Mouse (Mus musculus) CH12.LX (cell line): ENCODE results near the gene Olfr92. TPM values are rescaled to one million over a fixed set of nuclear protein-coding genes. Genes with fewer than 3 reads are reported as not detected.

Source experiments
- DNase-seq: peaks from one replicate; pipeline ENCODE4 v3.0.0-alpha.2; 2013; ENCODE audit errors: extremely low read depth
- H3K27ac ChIP-seq: 2 replicates; pipeline ENCODE4 v1.5.1; 2012; ENCODE audit warnings: low read depth, mild to moderate bottlenecking, control low read depth, moderate library complexity; ENCODE audit not compliant: insufficient read depth
- H3K27me3 ChIP-seq: replicated peaks from 2 replicates; pipeline ENCODE3; 2012; ENCODE audit warnings: inconsistent platforms
- H3K36me3 ChIP-seq, 2 experiments: replicated peaks in 1 of 2; 2 replicates each; pipeline versions ENCODE3 to v1.6.1; 2012; ENCODE audit warnings: inconsistent platforms in 1 of 2, low read length in 1 of 2, mild to moderate bottlenecking in 1 of 2, mixed read lengths in 1 of 2, moderate library complexity in 1 of 2; ENCODE audit not compliant: control insufficient read depth in 1 of 2, insufficient read depth in 1 of 2
- H3K4me1 ChIP-seq, 2 experiments: 2 replicates each; pipeline ENCODE4 v1.6.1; 2012; ENCODE audit warnings: inconsistent platforms in 1 of 2, moderate library complexity in 1 of 2; ENCODE audit not compliant: insufficient read depth in 2 of 2, control insufficient read depth in 1 of 2
- H3K4me2 ChIP-seq: 2 replicates; pipeline ENCODE4 v1.6.1; 2012; ENCODE audit warnings: low read depth, mild to moderate bottlenecking, control low read depth; ENCODE audit not compliant: poor library complexity, insufficient read depth, severe bottlenecking
- H3K4me3 ChIP-seq, 3 experiments: fragments of 150-350 bp in 1 of 3; sonication (generic) in 1 of 3; replicated peaks in 1 of 3; 2 replicates each; pipeline versions ENCODE3 to v1.5.1; 2011 to 2012; ENCODE audit warnings: low read depth in 2 of 3, low read length in 2 of 3, mild to moderate bottlenecking in 2 of 3, moderate library complexity in 2 of 3, control low read depth in 1 of 3, improper control_type of control experiment in 1 of 3, inconsistent platforms in 1 of 3, mixed read lengths in 1 of 3; ENCODE audit not compliant: poor library complexity in 1 of 3
- H3K79me2 ChIP-seq: replicated peaks from 2 replicates; pipeline ENCODE4 v1.6.1; 2012; ENCODE audit warnings: mild to moderate bottlenecking, moderate library complexity; ENCODE audit not compliant: control insufficient read depth, poor library complexity, insufficient read depth, severe bottlenecking; ENCODE audit errors: extremely low read depth
- H3K9ac ChIP-seq: 2 replicates; pipeline ENCODE4 v1.6.1; 2012; ENCODE audit warnings: low read depth, mild to moderate bottlenecking, control low read depth, moderate library complexity; ENCODE audit not compliant: insufficient read depth
- H3K9me3 ChIP-seq: replicated peaks from 2 replicates; pipeline ENCODE3; 2012; ENCODE audit warnings: low read length, inconsistent platforms, mixed read lengths
- CHD2 ChIP-seq: IDR thresholded peaks from 2 replicates; pipeline ENCODE4 v1.6.1; 2011; ENCODE audit warnings: low read length, improper control_type of control experiment
- ELF1 ChIP-seq: IDR thresholded peaks from 2 replicates; pipeline ENCODE4 v1.6.1; 2014; ENCODE audit warnings: low read depth, mild to moderate bottlenecking, inconsistent platforms, low read length, improper control_type of control experiment
- EP300 ChIP-seq: IDR thresholded peaks from 2 replicates; pipeline ENCODE4 v1.6.1; 2011; ENCODE audit warnings: low read length, improper control_type of control experiment
- ETS1 ChIP-seq: conservative IDR thresholded peaks from 2 replicates; pipeline ENCODE4 v1.6.1; 2012; ENCODE audit warnings: low read depth, mild to moderate bottlenecking, inconsistent platforms, low read length, improper control_type of control experiment, moderate library complexity
- HCFC1 ChIP-seq: IDR thresholded peaks from 2 replicates; pipeline ENCODE4 v1.6.1; 2012; ENCODE audit warnings: low read depth, mild to moderate bottlenecking, inconsistent platforms, low read length, improper control_type of control experiment
- KAT2A ChIP-seq: IDR thresholded peaks from 2 replicates; pipeline ENCODE4 v1.6.1; 2012; ENCODE audit warnings: low read length, improper control_type of control experiment, inconsistent platforms; ENCODE audit not compliant: insufficient replicate concordance
- MAFK ChIP-seq: IDR thresholded peaks from 2 replicates; pipeline ENCODE4 v1.6.1; 2011; ENCODE audit warnings: low read length, improper control_type of control experiment; ENCODE audit not compliant: insufficient replicate concordance
- MAX ChIP-seq: IDR thresholded peaks from 2 replicates; pipeline ENCODE4 v1.6.1; 2011; ENCODE audit warnings: low read length, improper control_type of control experiment
- MAZ ChIP-seq: IDR thresholded peaks from 2 replicates; pipeline ENCODE4 v1.6.1; 2012; ENCODE audit warnings: low read depth, mild to moderate bottlenecking, inconsistent platforms, low read length, improper control_type of control experiment, moderate library complexity
- MEF2A ChIP-seq: IDR thresholded peaks from 2 replicates; pipeline ENCODE4 v1.6.1; 2014; ENCODE audit warnings: low read depth, mild to moderate bottlenecking, inconsistent platforms, low read length, improper control_type of control experiment, borderline replicate concordance
- MXI1 ChIP-seq: IDR thresholded peaks from 2 replicates; pipeline ENCODE4 v1.6.1; 2011; ENCODE audit warnings: mild to moderate bottlenecking, low read depth, low read length, improper control_type of control experiment
- MYC ChIP-seq: IDR thresholded peaks from 2 replicates; pipeline ENCODE4 v1.6.1; 2011; ENCODE audit warnings: low read depth, mild to moderate bottlenecking, improper control_type of control experiment, low read length
- NELFE ChIP-seq: IDR thresholded peaks from 2 replicates; pipeline ENCODE4 v1.6.1; 2011; ENCODE audit warnings: low read depth, low read length, improper control_type of control experiment
- NRF1 ChIP-seq: IDR thresholded peaks from 2 replicates; pipeline ENCODE4 v1.6.1; 2014; ENCODE audit warnings: low read depth, mild to moderate bottlenecking, inconsistent platforms, low read length, improper control_type of control experiment, moderate library complexity
- PAX5 ChIP-seq: IDR thresholded peaks from 2 replicates; pipeline ENCODE4 v1.6.1; 2012; ENCODE audit warnings: low read length, inconsistent platforms, mixed read lengths
- RCOR1 ChIP-seq: conservative IDR thresholded peaks from 2 replicates; pipeline ENCODE4 v1.6.1; 2012; ENCODE audit warnings: low read depth, mild to moderate bottlenecking, inconsistent platforms, low read length, improper control_type of control experiment
- TCF12 ChIP-seq: IDR thresholded peaks from 2 replicates; pipeline ENCODE4 v1.6.1; 2014; ENCODE audit warnings: low read depth, mild to moderate bottlenecking, inconsistent platforms, low read length, improper control_type of control experiment
- UBTF ChIP-seq: IDR thresholded peaks from 2 replicates; pipeline ENCODE4 v1.6.1; 2012; ENCODE audit warnings: low read depth, mild to moderate bottlenecking, inconsistent platforms, low read length, improper control_type of control experiment, moderate library complexity
- ZMIZ1 ChIP-seq: IDR thresholded peaks from 2 replicates; pipeline ENCODE4 v1.6.1; 2012; ENCODE audit warnings: low read depth, mild to moderate bottlenecking, inconsistent platforms, low read length, improper control_type of control experiment
- dilution Hi-C: fragments of 300-500 bp; cut with MboI; formaldehyde crosslinking; loops from 2 replicates; pipeline ENCODE4 v1.14.3; 2020; ENCODE audit warnings: low sequenced_read_pairs; ENCODE audit not compliant: extremely low pct_unique_long_range_greater_than_20kb, extremely low pct_ligation_motif_present
- in situ Hi-C: fragments of 300-500 bp; cut with MboI; formaldehyde crosslinking; loops from 3 replicates; pipeline ENCODE4 v1.14.3; 2019; ENCODE audit warnings: low sequenced_read_pairs, low pct_ligation_motif_present, low pct_unique_long_range_greater_than_20kb, mixed read lengths
- polyA plus RNA-seq: library from polyadenylated mRNA; unstranded; fragments of >175 nt; gene quantifications from 2 replicates; pipeline ENCODE4 v1.2.1, GENCODE M21; 2012; ENCODE audit warnings: low read depth; ENCODE audit not compliant: insufficient read length
- total RNA-seq, 2 experiments: library from RNA; depleted of rRNA; stranded (reverse); fragments of 300-350 nt in 1 of 2; fragments of >200 nt in 1 of 2; gene quantifications; 2 replicates each; pipeline ENCODE4 v1.2.3; 2012 to 2014

Olfr92 gene
- total and polyA plus RNA-seq, 3 experiments = not detected

- dilution Hi-C loops (no loop called here), in situ Hi-C loops (loop anchor here (10.0 kb wide), 1 partner anchor 167 kb away; the partner anchor contains the start of genes Trim31 and Trim40)
- Histone ChIP-seq H3K4me3 (no peak overlapping the region), H3K9ac (no peak overlapping the region), H3K27me3 (no peaks in the 10 kb centered on the region), H3K4me2 (no peak overlapping the region), H3K36me3 (peaks cover 13 to 75% of the 10 kb centered on the region in 2 experiments), H3K4me1 (no peaks in the 10 kb centered on the region), H3K27ac (no peak overlapping the region), H3K79me2 (no peaks in the 10 kb centered on the region), H3K9me3 (no peaks in the 10 kb centered on the region)
- no peak for DNase-seq
- TF ChIP-seq CHD2 (no peak), HCFC1 (no peak), MYC (no peak), NELFE (no peak), MAFK (no peak), ELF1 (no peak), MEF2A (no peak), RCOR1 (no peak), MAX (no peak), TCF12 (no peak), MAZ (no peak), NRF1 (no peak), ZMIZ1 (no peak), MXI1 (no peak), ETS1 (no peak), EP300 (no peak), PAX5 (no peak), KAT2A (no peak), UBTF (no peak)
These were observed 58.5 kb downstream of the Olfr92 start for GRCm38 (mm10) chr17:37061435-37061834.

Other genes with a start within 250 kb of the Olfr92 start
Only the 20 nearest of the 26 such genes appear.
- not detected in 2 replicates for gene Rnf39, start 177.2 kb downstream of the Olfr92 start, total RNA-seq (2012; rRNA removed)
- gene Rnf39, start 177.2 kb downstream of the Olfr92 start, total RNA-seq (2014; rRNA removed) = not detected in 2 replicates
- 0.40 TPM in 1 of 2 replicates, not detected in the other for gene Rnf39, start 177.2 kb downstream of the Olfr92 start, polyA plus RNA-seq
- gene Ppp1r11, start 168.3 kb downstream of the Olfr92 start, total RNA-seq (2012; rRNA removed) = 208 and 209 TPM in 2 replicates
- gene Ppp1r11, start 168.3 kb downstream of the Olfr92 start, total RNA-seq (2014; rRNA removed) = 120 and 128 TPM in 2 replicates
- gene Ppp1r11, start 168.3 kb downstream of the Olfr92 start, polyA plus RNA-seq = 238 and 276 TPM in 2 replicates
- gene Znrd1, start 161.5 kb downstream of the Olfr92 start, total RNA-seq (2012; rRNA removed) = 66.9 and 80.3 TPM in 2 replicates
- 66.8 and 67.3 TPM in 2 replicates for gene Znrd1, start 161.5 kb downstream of the Olfr92 start, total RNA-seq (2014; rRNA removed)
- 74.5 and 98.1 TPM in 2 replicates for gene Znrd1, start 161.5 kb downstream of the Olfr92 start, polyA plus RNA-seq
- gene Znrd1as, start 161.5 kb downstream of the Olfr92 start, total RNA-seq (2012; rRNA removed) = 8.1 and 8.6 TPM in 2 replicates
- gene Znrd1as, start 161.5 kb downstream of the Olfr92 start, total RNA-seq (2014; rRNA removed) = 8.5 and 8.6 TPM in 2 replicates
- 9.3 and 13.0 TPM in 2 replicates for gene Znrd1as, start 161.5 kb downstream of the Olfr92 start, polyA plus RNA-seq
- gene 2410137M14Rik, start 138.9 kb downstream of the Olfr92 start, total RNA-seq (2012; rRNA removed) = not detected in 2 replicates
- 0.31 TPM in 1 of 2 replicates, not detected in the other for gene 2410137M14Rik, start 138.9 kb downstream of the Olfr92 start, total RNA-seq (2014; rRNA removed)
- gene 2410137M14Rik, start 138.9 kb downstream of the Olfr92 start, polyA plus RNA-seq = 0.40 TPM in 1 of 2 replicates, not detected in the other
- 0.84 and 1.1 TPM in 2 replicates for gene H2-M5, start 130.6 kb downstream of the Olfr92 start, total RNA-seq (2012; rRNA removed)
- 0.58 and 1.1 TPM in 2 replicates for gene H2-M5, start 130.6 kb downstream of the Olfr92 start, total RNA-seq (2014; rRNA removed)
- gene H2-M5, start 130.6 kb downstream of the Olfr92 start, polyA plus RNA-seq = 2.2 and 3.6 TPM in 2 replicates
- not detected in 2 replicates for gene Zfp57, start 118.9 kb downstream of the Olfr92 start, total RNA-seq (2012; rRNA removed)
- not detected in 2 replicates for gene Zfp57, start 118.9 kb downstream of the Olfr92 start, total RNA-seq (2014; rRNA removed)
- 0.10 and 0.26 TPM in 2 replicates for gene Zfp57, start 118.9 kb downstream of the Olfr92 start, polyA plus RNA-seq
- gene Mog, start 96.7 kb downstream of the Olfr92 start, total RNA-seq (2012; rRNA removed) = not detected in 2 replicates
- not detected in 2 replicates for gene Mog, start 96.7 kb downstream of the Olfr92 start, total RNA-seq (2014; rRNA removed)
- not detected in 2 replicates for gene Mog, start 96.7 kb downstream of the Olfr92 start, polyA plus RNA-seq
- 4.7 TPM in 2 replicates for gene Gabbr1, start 74.1 kb downstream of the Olfr92 start, total RNA-seq (2012; rRNA removed)
- 1.8 and 2.1 TPM in 2 replicates for gene Gabbr1, start 74.1 kb downstream of the Olfr92 start, total RNA-seq (2014; rRNA removed)
- gene Gabbr1, start 74.1 kb downstream of the Olfr92 start, polyA plus RNA-seq = 10.2 and 11.6 TPM in 2 replicates
- not detected in 2 replicates for gene Olfr90, start 31.6 kb downstream of the Olfr92 start, total RNA-seq (2012; rRNA removed)
- not detected in 2 replicates for gene Olfr90, start 31.6 kb downstream of the Olfr92 start, total RNA-seq (2014; rRNA removed)
- not detected in 2 replicates for gene Olfr90, start 31.6 kb downstream of the Olfr92 start, polyA plus RNA-seq
- gene Olfr91, start 21.8 kb downstream of the Olfr92 start, total RNA-seq (2012; rRNA removed) = not detected in 2 replicates
- gene Olfr91, start 21.8 kb downstream of the Olfr92 start, total RNA-seq (2014; rRNA removed) = not detected in 2 replicates
- not detected in 2 replicates for gene Olfr91, start 21.8 kb downstream of the Olfr92 start, polyA plus RNA-seq
- gene Olfr93, start 41.4 kb upstream of the Olfr92 start, total RNA-seq (2012; rRNA removed) = not detected in 2 replicates
- gene Olfr93, start 41.4 kb upstream of the Olfr92 start, total RNA-seq (2014; rRNA removed) = not detected in 2 replicates
- not detected in 2 replicates for gene Olfr93, start 41.4 kb upstream of the Olfr92 start, polyA plus RNA-seq
- gene Ubd, start 73.8 kb upstream of the Olfr92 start, total RNA-seq (2012; rRNA removed) = 0.21 and 0.47 TPM in 2 replicates
- not detected in 2 replicates for gene Ubd, start 73.8 kb upstream of the Olfr92 start, total RNA-seq (2014; rRNA removed)
- gene Ubd, start 73.8 kb upstream of the Olfr92 start, polyA plus RNA-seq = not detected in 2 replicates
- not detected in 2 replicates for gene Olfr94, start 80.9 kb upstream of the Olfr92 start, total RNA-seq (2012; rRNA removed)
- not detected in 2 replicates for gene Olfr94, start 80.9 kb upstream of the Olfr92 start, total RNA-seq (2014; rRNA removed)
- not detected in 2 replicates for gene Olfr94, start 80.9 kb upstream of the Olfr92 start, polyA plus RNA-seq
- gene Olfr95, start 93.0 kb upstream of the Olfr92 start, total RNA-seq (2012; rRNA removed) = not detected in 2 replicates
- gene Olfr95, start 93.0 kb upstream of the Olfr92 start, total RNA-seq (2014; rRNA removed) = not detected in 2 replicates
- gene Olfr95, start 93.0 kb upstream of the Olfr92 start, polyA plus RNA-seq = not detected in 2 replicates
- not detected in 2 replicates for gene Olfr96, start 100.1 kb upstream of the Olfr92 start, total RNA-seq (2012; rRNA removed)
- not detected in 2 replicates for gene Olfr96, start 100.1 kb upstream of the Olfr92 start, total RNA-seq (2014; rRNA removed)
- not detected in 2 replicates for gene Olfr96, start 100.1 kb upstream of the Olfr92 start, polyA plus RNA-seq
- gene Olfr97, start 117.2 kb upstream of the Olfr92 start, total RNA-seq (2012; rRNA removed) = not detected in 2 replicates
- gene Olfr97, start 117.2 kb upstream of the Olfr92 start, total RNA-seq (2014; rRNA removed) = not detected in 2 replicates
- gene Olfr97, start 117.2 kb upstream of the Olfr92 start, polyA plus RNA-seq = not detected in 2 replicates
- 0.21 TPM in 1 of 2 replicates, not detected in the other for gene Olfr98, start 143.7 kb upstream of the Olfr92 start, total RNA-seq (2012; rRNA removed)
- not detected in 2 replicates for gene Olfr98, start 143.7 kb upstream of the Olfr92 start, total RNA-seq (2014; rRNA removed)
- gene Olfr98, start 143.7 kb upstream of the Olfr92 start, polyA plus RNA-seq = 0.44 and 0.70 TPM in 2 replicates
- gene H2-M3, start 150.1 kb upstream of the Olfr92 start, total RNA-seq (2012; rRNA removed) = 72.2 and 88.6 TPM in 2 replicates
- gene H2-M3, start 150.1 kb upstream of the Olfr92 start, total RNA-seq (2014; rRNA removed) = 71.7 and 72.8 TPM in 2 replicates
- gene H2-M3, start 150.1 kb upstream of the Olfr92 start, polyA plus RNA-seq = 46.1 and 49.0 TPM in 2 replicates
- 0.08 and 0.25 TPM in 2 replicates for gene Olfr99, start 163.4 kb upstream of the Olfr92 start, total RNA-seq (2012; rRNA removed)
- not detected in 2 replicates for gene Olfr99, start 163.4 kb upstream of the Olfr92 start, total RNA-seq (2014; rRNA removed)
- gene Olfr99, start 163.4 kb upstream of the Olfr92 start, polyA plus RNA-seq = 2.2 and 3.4 TPM in 2 replicates